Comparison of ENCODE assay signal across 15 mouse cellular contexts in genomic region chr12:58474181-58474580, GRCm38 (mm10).
"Had no signal": no experiment of that assay in that cellular context is flagged by ENCODE, and none has a peak within 500 bp of the region (broad histone marks: within the 10 kb centered on the region; RNA-seq: fewer than 3 reads in every experiment).

No protein-coding gene starts in this region.

- H3K9ac ChIP-seq: neural tube, embryonic 15.5 days; stomach, embryonic 15.5 days had no signal

- H3K4me1 ChIP-seq: neural tube, embryonic 15.5 days; stomach, embryonic 15.5 days had no signal

- H3K4me2 ChIP-seq: neural tube, embryonic 15.5 days; stomach, embryonic 15.5 days had no signal

- H3K27ac ChIP-seq: neural tube, embryonic 15.5 days; stomach, embryonic 15.5 days; stomach, postnatal 0 days had no signal

- H3K36me3 ChIP-seq: neural tube, embryonic 15.5 days; stomach, embryonic 15.5 days had no signal

- H3K9me3 ChIP-seq: neural tube, embryonic 15.5 days; stomach, embryonic 15.5 days had no signal

- DNase-seq: retina, postnatal 1 day; right cerebral cortex, adult 18-20 months; right cerebral cortex, postnatal 14 days; right cerebral cortex, postnatal 25 days; right cerebral cortex, postnatal 4 days; spleen, adult 18-20 months; thymus, adult 18-20 months; thymus, adult 2 months; thymus, postnatal 14 days; thymus, postnatal 25 days; thymus, postnatal 36 days; thymus, postnatal 4 days had no signal

- H3K4me3 ChIP-seq: neural tube, embryonic 15.5 days; stomach, embryonic 15.5 days had no signal

- H3K27me3 ChIP-seq: neural tube, embryonic 15.5 days; stomach, embryonic 15.5 days had no signal
